Mouse (Mus musculus): ENCODE measurements around the gene Stab2.
A peak's percentile ranks its signal among the peaks of the same experiment; 100 is the strongest.

Gene Stab2

DNA sequence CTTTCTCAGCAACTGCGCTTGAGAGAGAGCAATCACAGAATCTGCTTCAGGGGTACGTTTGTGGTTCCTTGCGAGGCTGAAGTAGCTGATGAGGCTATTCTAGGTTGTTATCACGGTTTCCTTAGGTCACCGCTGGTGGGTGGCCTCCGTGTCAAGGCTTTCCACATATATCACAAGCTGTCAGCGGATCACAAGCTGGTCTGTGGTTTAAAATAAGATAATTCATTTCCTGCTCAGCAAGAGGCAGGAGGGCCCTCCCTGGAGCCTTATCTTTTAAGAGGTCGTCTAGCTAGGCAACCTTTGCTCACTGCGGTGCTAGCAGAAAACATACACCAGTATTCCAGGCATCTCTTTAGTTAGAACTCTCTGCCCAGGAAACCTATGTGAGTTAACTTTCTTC is 17.2 kb downstream of the Stab2 start:
- no peak for DNase-seq (ENCODE audit: low spot score in 2 of 2)

DNA sequence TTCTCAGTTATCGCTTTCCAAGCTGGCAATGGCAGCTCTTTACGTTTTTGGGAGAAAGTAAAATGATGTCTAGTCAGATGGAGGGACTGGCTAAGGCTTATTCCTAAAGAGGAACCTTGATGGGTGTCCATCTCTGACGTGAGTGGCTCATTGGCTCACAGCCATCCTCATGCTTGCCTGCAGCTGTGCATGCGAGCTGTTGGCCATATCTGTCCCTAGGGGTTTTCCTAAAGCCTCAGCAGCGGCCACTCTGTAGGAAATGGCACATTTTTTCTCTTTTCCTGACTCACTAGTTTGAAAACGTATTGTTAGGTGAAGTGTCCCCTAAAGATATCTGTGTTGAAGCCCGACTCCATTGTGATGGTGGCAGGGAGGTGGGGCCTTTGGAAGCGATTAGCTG is 18.0 kb downstream of the Stab2 start:
- no peak for DNase-seq (ENCODE audit: low spot score in 2 of 2)

- peak; percentile 53 to 57 for DNase-seq (ENCODE audit: low spot score in 2 of 2)
These were observed 31.7 kb downstream of the Stab2 start for GRCm38 (mm10) chr10:86976001-86976726.

GRCm38 (mm10) chr10:86973276-86973675 is 34.5 kb downstream of the Stab2 start:
- DNase-seq (ENCODE audit: low spot score in 2 of 2), result no peak

DNA sequence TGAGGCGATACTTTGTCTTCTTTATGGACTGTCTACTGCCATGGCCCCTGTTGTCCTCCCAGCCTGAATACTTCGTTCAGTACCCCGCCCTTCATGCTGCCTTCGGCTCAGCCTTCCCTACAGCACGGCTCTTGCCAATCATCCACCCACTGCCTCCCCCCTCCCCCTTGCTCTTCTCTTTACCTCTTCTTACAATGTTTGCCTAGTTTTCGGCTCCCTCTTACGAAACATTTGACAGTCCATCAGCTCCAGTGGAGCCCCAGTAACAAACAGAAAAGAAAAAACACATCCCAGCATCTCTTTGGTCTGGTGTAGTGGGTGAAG is 35.4 kb downstream of the Stab2 start:
- DNase-seq (ENCODE audit: low spot score in 2 of 2), result peak in 1 of 2 experiments; percentile 22

- peak; percentile 63 to 77 for DNase-seq (ENCODE audit: low spot score in 2 of 2)
These were observed 35.9 kb downstream of the Stab2 start for GRCm38 (mm10) chr10:86971680-86972502.

DNA sequence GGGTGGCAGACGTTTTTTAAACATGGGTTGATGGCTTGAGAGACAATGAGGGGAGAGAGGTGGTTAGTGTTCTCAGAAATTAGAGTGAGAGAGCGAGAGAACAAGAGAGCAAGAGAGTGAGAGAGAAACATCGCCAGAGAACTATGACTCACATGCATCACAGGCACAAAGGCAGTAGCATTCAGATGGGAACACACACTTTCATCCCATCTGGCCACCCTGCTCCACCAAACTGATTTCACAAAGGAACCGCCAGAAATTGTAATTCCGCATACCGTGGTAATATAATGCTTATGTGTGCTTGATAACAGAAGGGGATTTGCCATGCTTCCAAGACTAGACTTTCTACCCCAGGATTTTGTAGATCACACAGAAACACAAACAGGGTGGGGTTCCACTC is 38.5 kb downstream of the Stab2 start:
- peak in 1 of 2 experiments; percentile 28 for DNase-seq (ENCODE audit: low spot score in 2 of 2)

GRCm38 (mm10) chr10:86961542-86962466 is 46.0 kb downstream of the Stab2 start:
- DNase-seq (ENCODE audit: low spot score in 2 of 2), result peak; percentile 15 to 23

DNA sequence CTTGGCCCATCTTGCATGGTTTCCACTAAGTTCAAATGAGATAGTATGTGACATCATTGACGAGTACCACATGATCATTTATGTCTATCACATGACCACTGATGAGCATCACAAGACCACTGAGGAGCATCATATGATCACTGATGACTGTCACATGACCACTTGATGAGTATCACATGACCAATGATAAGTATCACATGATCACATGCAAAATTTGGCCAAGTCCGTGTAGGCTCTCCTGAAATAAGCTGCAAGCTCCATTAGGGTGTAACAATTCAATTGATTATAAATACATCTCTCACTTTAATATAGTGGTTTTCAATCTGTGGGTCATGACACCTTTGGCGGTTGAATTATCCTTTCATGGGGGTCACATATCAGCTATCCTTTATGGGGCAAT is 52.5 kb downstream of the Stab2 start:
- no peak for DNase-seq (ENCODE audit: low spot score in 2 of 2)

GRCm38 (mm10) chr10:86952696-86953095 is 55.1 kb downstream of the Stab2 start:
- no peak for DNase-seq (ENCODE audit: low spot score in 2 of 2)

- no peak for DNase-seq (ENCODE audit: low spot score in 2 of 2)
These were observed 57.0 kb downstream of the Stab2 start for GRCm38 (mm10) chr10:86950806-86951205.

DNA sequence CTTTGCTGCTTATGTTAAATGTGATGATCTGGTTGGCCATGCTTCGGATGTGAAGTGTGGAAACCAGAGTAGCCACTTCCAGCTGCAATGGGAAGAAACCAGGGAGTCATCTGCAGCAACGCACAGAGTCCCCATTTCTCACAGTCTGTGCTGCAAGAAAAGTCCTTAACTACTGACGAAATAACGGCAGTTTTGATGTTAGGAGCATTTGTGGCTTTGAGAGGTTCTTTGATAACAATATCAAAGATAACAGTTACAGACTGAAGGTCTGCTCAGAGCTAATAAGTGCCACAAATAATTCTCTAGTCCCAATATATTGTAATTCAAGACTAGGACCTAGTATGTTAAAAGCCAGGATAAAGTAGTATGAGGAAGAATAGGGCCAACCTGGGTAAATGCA is 57.9 kb downstream of the Stab2 start:
- no peak for DNase-seq (ENCODE audit: low spot score in 2 of 2)

- DNase-seq (ENCODE audit: low spot score in 2 of 2), result no peak
These were observed 60.3 kb downstream of the Stab2 start for GRCm38 (mm10) chr10:86947541-86947940.

- DNase-seq (ENCODE audit: low spot score in 2 of 2), result no peak
These were observed 67.2 kb downstream of the Stab2 start for GRCm38 (mm10) chr10:86940591-86940990.

- DNase-seq (ENCODE audit: low spot score in 2 of 2), result no peak
These were observed 73.4 kb downstream of the Stab2 start for GRCm38 (mm10) chr10:86934376-86934775.

DNA sequence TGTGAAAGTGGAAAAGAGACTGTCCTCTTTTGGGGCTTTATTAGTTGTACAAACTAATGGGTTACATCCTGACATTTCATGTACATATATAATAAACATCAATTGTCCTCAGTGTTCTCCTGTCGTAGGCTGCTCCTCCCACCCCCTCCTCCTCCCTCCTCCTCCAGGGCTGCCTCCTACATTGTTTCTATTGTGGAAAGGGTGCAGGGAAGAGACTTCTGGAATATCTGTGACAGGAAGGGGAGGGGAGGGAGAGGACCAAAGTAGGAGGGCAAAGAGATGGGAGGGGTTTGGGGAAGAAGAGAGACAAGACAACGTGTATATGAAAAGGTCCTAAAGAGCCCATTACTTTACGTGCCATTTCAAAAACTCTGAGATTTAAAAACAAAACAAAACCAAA is 73.9 kb downstream of the Stab2 start:
- no peak for DNase-seq (ENCODE audit: low spot score in 2 of 2)

DNA sequence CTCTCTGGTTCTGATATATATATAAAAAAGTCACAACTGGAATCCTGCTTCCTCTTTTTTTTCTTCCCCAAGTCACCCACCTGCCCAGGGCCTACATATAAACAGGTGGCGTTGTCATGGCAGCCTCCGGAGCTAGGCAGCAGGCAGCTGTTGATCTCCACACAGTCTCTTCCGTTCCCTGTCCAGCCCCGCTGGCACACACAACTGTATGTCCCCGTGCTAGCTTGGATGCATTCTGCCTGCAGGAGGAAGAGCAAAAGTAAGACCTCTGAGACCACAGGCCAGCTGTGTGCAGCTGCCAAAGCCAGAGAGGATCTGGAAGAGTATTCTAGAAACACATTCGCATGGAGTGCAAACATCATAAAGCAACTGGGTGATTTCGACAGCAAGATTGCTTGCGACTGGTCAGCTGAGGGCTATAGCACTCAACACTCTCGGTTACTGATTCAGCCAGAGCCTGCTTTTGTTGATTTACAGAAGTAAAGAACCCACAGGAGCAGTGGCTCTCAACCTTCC is 74.6 kb downstream of the Stab2 start:
- no peak for DNase-seq (ENCODE audit: low spot score in 2 of 2)

- DNase-seq (ENCODE audit: low spot score in 2 of 2), result no peak
These were observed 84.2 kb downstream of the Stab2 start for GRCm38 (mm10) chr10:86923602-86924001.

- no peak for DNase-seq (ENCODE audit: low spot score in 2 of 2)
These were observed 92.2 kb downstream of the Stab2 start for GRCm38 (mm10) chr10:86915595-86915994.

DNA sequence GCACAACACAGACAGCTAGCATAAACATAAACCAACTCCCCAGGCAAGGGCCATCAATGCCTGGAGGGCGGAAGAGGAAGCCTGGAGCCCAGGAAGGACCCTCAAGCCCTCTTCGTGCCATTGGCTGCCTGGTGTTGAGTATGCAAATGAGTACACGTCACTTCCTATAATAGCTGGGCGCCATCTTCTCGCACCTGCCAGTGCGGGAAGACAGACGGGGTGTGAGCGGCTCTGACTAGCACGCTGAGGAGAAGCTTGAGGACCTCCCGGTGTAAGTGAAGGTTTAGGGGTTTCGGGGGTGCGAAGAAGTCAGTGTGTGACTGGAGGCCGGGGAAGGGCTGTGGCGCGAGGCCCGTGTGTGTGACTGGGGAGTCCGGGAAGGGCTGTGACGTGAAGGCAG is 99.3 kb downstream of the Stab2 start:
- DNase-seq (ENCODE audit: low spot score in 2 of 2), result no peak

DNA sequence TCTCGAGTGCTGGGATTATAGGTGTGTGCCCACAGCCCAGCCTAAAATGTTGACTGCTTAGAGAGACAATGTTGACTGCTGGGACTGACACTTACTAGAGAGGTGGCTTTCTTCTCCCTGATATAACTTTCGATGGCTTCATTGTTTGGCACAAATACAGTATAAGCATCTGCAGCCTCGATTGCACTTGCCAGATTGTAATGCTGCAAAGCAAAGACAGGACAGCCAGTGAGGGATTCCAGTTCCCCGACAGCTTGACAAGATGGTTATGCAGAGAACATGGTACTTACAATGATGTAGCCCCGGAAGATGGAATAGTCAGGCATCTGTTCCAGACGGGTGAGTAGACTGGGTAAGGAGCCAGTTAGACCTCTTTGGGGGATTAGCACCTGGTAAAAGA is 100.8 kb downstream of the Stab2 start:
- DNase-seq (ENCODE audit: low spot score in 2 of 2), result no peak

DNA sequence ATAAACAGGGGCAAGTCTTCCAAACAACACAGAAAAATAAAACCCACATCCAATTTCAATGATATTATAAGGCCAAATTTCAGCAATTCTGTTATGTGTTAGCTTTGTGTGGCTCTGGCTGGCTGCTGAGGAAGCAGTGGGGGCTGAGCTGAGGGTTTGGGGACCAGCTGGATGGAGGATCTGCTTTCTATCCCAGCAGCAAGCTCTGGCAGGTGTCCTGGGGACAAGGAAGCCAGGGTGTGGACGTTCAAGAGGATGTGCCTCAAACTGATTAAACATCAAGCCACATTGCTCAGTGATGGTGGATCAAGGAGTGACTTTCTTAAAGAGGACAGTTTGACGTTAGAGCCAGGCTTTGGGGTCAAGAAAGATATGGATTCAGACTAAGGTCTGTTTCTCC is 112.3 kb downstream of the Stab2 start:
- no peak for DNase-seq (ENCODE audit: low spot score in 2 of 2)
